ENCODE assay signal across 8 mouse cellular contexts in the genomic region with DNA sequence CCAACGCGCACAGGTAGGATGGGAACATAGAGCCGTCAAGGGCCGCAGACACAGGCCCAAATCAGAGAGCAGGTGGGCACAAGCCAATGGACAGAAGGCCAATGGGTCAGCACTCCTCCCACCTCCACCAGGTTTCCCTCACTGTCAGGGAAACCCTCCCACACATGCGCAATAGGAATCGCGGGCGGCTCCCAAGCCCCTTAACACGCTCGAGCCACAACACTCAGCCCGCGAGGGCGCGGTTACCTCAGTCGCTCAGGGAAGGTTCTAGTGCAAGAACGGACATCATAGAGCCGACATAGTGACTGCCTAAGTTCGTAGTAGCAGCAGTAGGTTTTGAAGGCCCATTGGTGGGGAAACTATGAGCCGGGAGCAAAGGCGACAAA. TPM values are rescaled to one million over a fixed set of nuclear protein-coding genes. Genes with fewer than 3 reads are reported as not detected.
DNase-seq lines count a peak whose midpoint lies in the region; ATAC-seq and TF ChIP-seq lines count a peak whose summit lies in the region.

No protein-coding gene starts in this region.

- H3K4me3 ChIP-seq in cerebellum, adult 2 months (replicated peaks; ENCODE audit: insufficient read depth, low read depth, low read length) = peak overlapping the region; percentile 70
- peak overlapping the region; percentile 96 for H3K4me3 ChIP-seq in forebrain, embryonic 16.5 days (replicated peaks; ENCODE audit: low read length)
- H3K4me3 ChIP-seq in layer of hippocampus, adult 2 months = peak overlapping the region; percentile 97
- peak overlapping the region; percentile 89 for H3K4me3 ChIP-seq in lung, adult 2 months (replicated peaks; ENCODE audit: extremely low read depth, low read depth, low read length)

- H3K9ac ChIP-seq in forebrain, embryonic 16.5 days (replicated peaks; ENCODE audit: low read depth, low read length) = peak overlapping the region; percentile 75

- peaks cover 8% of the 10 kb centered on the region; the same call in 1 of the 2 replicates for H3K36me3 ChIP-seq in forebrain, embryonic 16.5 days (ENCODE audit: control insufficient read depth, insufficient read depth)

- no peaks in the 10 kb centered on the region for H3K4me1 ChIP-seq in cerebellum, adult 2 months (ENCODE audit: control insufficient read depth, insufficient read depth, low read length)
- peaks cover 18% of the 10 kb centered on the region for H3K4me1 ChIP-seq in forebrain, embryonic 16.5 days (replicated peaks; ENCODE audit: control insufficient read depth, insufficient read depth, low read length)
- H3K4me1 ChIP-seq in lung, adult 2 months (ENCODE audit: control insufficient read depth, insufficient read depth, low read length) = peaks cover 14% of the 10 kb centered on the region

- no peaks in the 10 kb centered on the region for H3K27me3 ChIP-seq in Patski
- H3K27me3 ChIP-seq in cerebellum, adult 2 months (ENCODE audit: control insufficient read depth, insufficient read depth, low read length) = no peaks in the 10 kb centered on the region
- no peaks in the 10 kb centered on the region for H3K27me3 ChIP-seq in forebrain, embryonic 16.5 days (replicated peaks; ENCODE audit: control insufficient read depth, insufficient read depth, low read length)

- H3K27ac ChIP-seq in cerebellum, adult 2 months (ENCODE audit: insufficient read depth, low read length) = peak overlapping the region; percentile 36
- H3K27ac ChIP-seq in forebrain, embryonic 16.5 days (ENCODE audit: low read length) = peak overlapping the region; percentile 84
- H3K27ac ChIP-seq in layer of hippocampus, adult 2 months = peak overlapping the region; percentile 95

- 0% methylated on average over 20 of the region's 20 CpGs for WGBS in cerebellum, adult 2 months
- WGBS in forebrain, embryonic 16.5 days = under 1% methylated on average over 20 of the region's 20 CpGs
- WGBS in lung, adult 2 months = under 1% methylated on average over 20 of the region's 20 CpGs

- no peak for TF ChIP-seq POLR2A in cerebellum, adult 2 months (IDR thresholded peaks at IDR 0.05; ENCODE audit: borderline replicate concordance, insufficient read depth, low read length)
- TF ChIP-seq POLR2A in lung, adult 2 months (IDR thresholded peaks at IDR 0.05; ENCODE audit: borderline replicate concordance, extremely low read depth, low read depth, low read length) = no peak; the same call in 1 of the 2 replicates

- no peak for DNase-seq in Patski (ENCODE audit: low read depth, low spot score)
- peak; percentile 84 for DNase-seq in cerebellum, adult 2 months
- DNase-seq in heart, postnatal 25 days (ENCODE audit: low spot score) = peak; percentile 53
- DNase-seq in layer of hippocampus, adult 2 months (ENCODE audit: low spot score in 2 of 2) = peak in 1 of 2 experiments; percentile 49
- DNase-seq in lung, adult 2 months = peak; percentile 80
- DNase-seq in ovary, postnatal 10 days (ENCODE audit: low spot score) = peak; percentile 63
- peak; percentile 57 for DNase-seq in urinary bladder, adult 2 months (ENCODE audit: low spot score)

- no peak for TF ChIP-seq CTCF in Patski (IDR thresholded peaks at IDR 0.05)
- TF ChIP-seq CTCF in cerebellum, adult 2 months (IDR thresholded peaks at IDR 0.05; ENCODE audit: borderline replicate concordance, insufficient read depth, low read depth, low read length) = no peak
- TF ChIP-seq CTCF in layer of hippocampus, adult 2 months (conservative IDR thresholded peaks at IDR 0.05) = no peak
- TF ChIP-seq CTCF in lung, adult 2 months (IDR thresholded peaks at IDR 0.05; ENCODE audit: insufficient read depth, low read length) = no peak

- in situ Hi-C loops in Patski (cut with MboI; ENCODE audit: low pct_unique_long_range_greater_than_20kb) = loop anchor here (25.0 kb wide), 1 partner anchor 1021 kb away; a partner anchor contains a TSS

- peak overlapping the region; percentile 91 for H3K4me2 ChIP-seq in forebrain, embryonic 16.5 days (ENCODE audit: low read length)

- CTCF ChIA-PET in Patski (lab: Charles Lee) = no interaction called here

- peak; percentile 69 for ATAC-seq in Patski
- ATAC-seq in forebrain, embryonic 16.5 days = peak; percentile 73

- no peaks in the 10 kb centered on the region for H3K9me3 ChIP-seq in forebrain, embryonic 16.5 days (ENCODE audit: control insufficient read depth, low read length)

- POLR2A ChIA-PET in Patski (lab: Charles Lee) = interaction anchor here (1.6 kb wide), 1 partner anchor 19 kb away, joined by 3 read pairs; no protein-coding TSS in a partner anchor

- intact Hi-C loops in heart, postnatal 25 days (cut with DNase I) = loop anchor here (2.0 kb wide), 1 partner anchor 61 kb away; no protein-coding TSS in a partner anchor

RNA-seq across cellular contexts. Expression of a gene that starts 0.4 kb away (rescaled TPM):
- 31.2 TPM for polyA plus RNA-seq in Patski (2021)
- 40.0 and 40.8 TPM in 2 replicates for polyA plus RNA-seq in cerebellum, adult 2 months (2012; rRNA removed)
- 37.0 and 39.9 TPM in 2 replicates for polyA plus RNA-seq in forebrain, embryonic 16.5 days (2015; fragmentation: Nextera tagmentation; extraction: Ambion mirVana)
- total RNA-seq in heart, postnatal 25 days (2021) = 10 to 100 TPM; 10.9 to 11.0 TPM
- 10 to 100 TPM; 49.3 to 52.8 TPM for total RNA-seq in layer of hippocampus, adult 2 months (2021)
- polyA plus RNA-seq in lung, adult 2 months (2012; rRNA removed) = 11.6 and 18.9 TPM in 2 replicates
- polyA plus RNA-seq in urinary bladder, adult 2 months (2012; rRNA removed) = 17.3 and 20.0 TPM in 2 replicates

RNA-seq across cellular contexts. Expression of a gene that starts 0.5 kb away (rescaled TPM):
- polyA plus RNA-seq in Patski (2021) = 44.2 TPM
- 52.1 and 54.8 TPM in 2 replicates for polyA plus RNA-seq in cerebellum, adult 2 months (2012; rRNA removed)
- polyA plus RNA-seq in forebrain, embryonic 16.5 days (2015; fragmentation: Nextera tagmentation; extraction: Ambion mirVana) = 52.0 and 54.0 TPM in 2 replicates
- total RNA-seq in heart, postnatal 25 days (2021) = 10 to 100 TPM; 19.1 to 22.1 TPM
- 10 to 100 TPM; 42.9 to 45.3 TPM for total RNA-seq in layer of hippocampus, adult 2 months (2021)
- 18.5 and 28.1 TPM in 2 replicates for polyA plus RNA-seq in lung, adult 2 months (2012; rRNA removed)
- 43.6 and 47.6 TPM in 2 replicates for polyA plus RNA-seq in urinary bladder, adult 2 months (2012; rRNA removed)

Comparison
In these comparisons a context has a peak if more than half of its experiments do, and no peak if none do; other contexts are left out.
1. H3K27ac ChIP-seq: peak in every context shown above with its lines; median percentile 95 in layer of hippocampus, adult 2 months; 84 in forebrain, embryonic 16.5 days; 36 in cerebellum, adult 2 months.